Mouse (Mus musculus): ENCODE results near the gene Xrn1.

DNA sequence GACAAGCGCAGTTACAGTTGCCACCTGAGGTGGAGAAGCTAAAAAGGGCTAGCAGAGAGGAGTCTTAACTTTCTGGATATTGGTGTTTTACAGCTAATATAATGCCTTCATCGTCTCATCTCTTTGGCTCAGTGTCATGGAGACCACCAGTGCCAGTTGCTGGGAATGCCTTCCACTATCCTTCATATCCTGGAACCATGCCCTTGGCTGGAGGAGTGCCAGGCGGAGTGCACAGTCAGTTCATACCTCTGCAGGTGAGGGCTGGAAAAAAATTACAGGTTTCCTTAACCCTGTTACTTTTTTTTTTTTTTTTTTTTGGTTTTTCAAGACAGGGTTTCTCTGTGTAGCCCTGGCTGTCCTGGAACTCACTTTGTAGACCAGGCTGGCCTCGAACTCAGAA lies 96.9 kb downstream of the Xrn1 start:
- TF ChIP-seq CTCF (IDR thresholded peaks at IDR 0.05; ENCODE audit: low read depth, low read length): no peak
- no peak for TF ChIP-seq GATA2 (IDR thresholded peaks at IDR 0.05; ENCODE audit: borderline replicate concordance, low read depth, low read length)
- no peak for TF ChIP-seq TAL1 (conservative IDR thresholded peaks at IDR 0.05; ENCODE audit: low read depth, low read length)
- TF ChIP-seq POLR2AphosphoS5 (IDR thresholded peaks at IDR 0.05; ENCODE audit: insufficient replicate concordance, low read depth, low read length): no peak
- TF ChIP-seq GATA1 (IDR thresholded peaks at IDR 0.05; ENCODE audit: borderline replicate concordance, low read length): no peak

Data from G1E (cell line).